Mouse (Mus musculus) adrenal gland, adult 10 weeks (tissue): ENCODE results near the gene Gm47429. TPM values are rescaled to one million over a fixed set of nuclear protein-coding genes. Genes with fewer than 3 reads are reported as not detected.

Source experiments
- polyA plus RNA-seq: library from polyadenylated mRNA; stranded (reverse); fragments of 350-450 nt; fragmentation: Illumina TruSeq; extraction: RNeasy Lipid Tissue Mini Kit (QIAGEN cat#74804); gene quantifications from one replicate; pipeline ENCODE4 v1.2.3, GENCODE M21; 2014; ENCODE audit warnings: low read depth, low replicate concordance

Gene Gm47429
- polyA plus RNA-seq: not detected

DNA sequence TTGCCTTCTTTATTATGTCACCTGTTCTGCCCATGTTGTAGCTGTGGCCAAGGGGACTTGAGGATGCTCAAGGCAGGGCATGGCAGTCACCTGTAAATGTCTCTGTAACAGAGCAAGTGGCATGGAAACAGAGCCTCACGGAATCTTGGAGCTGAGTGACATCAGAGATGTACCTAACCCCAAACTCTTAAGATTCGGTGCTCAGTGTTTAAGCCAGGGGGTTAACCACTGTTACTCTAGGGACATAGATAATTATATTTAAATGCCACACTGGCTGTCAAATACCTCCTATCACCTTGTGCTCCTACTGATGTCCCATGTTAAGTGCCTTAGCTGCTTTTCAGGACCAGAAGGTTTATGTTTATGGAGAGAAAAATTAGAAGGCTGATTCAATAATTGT is at the start of gene Gm47429:
Gene Gm47429, minus strand, starts transcription at position 101 of the 400 bp plus-strand sequence.

GRCm38 (mm10) chr13:50467007-50467406 is 23.3 kb upstream of the Gm47429 start, which contains the start of gene Nutm2:
TSS of gene Nutm2 (plus strand) at chr13:50467307.

GRCm38 (mm10) chr13:50417389-50418183 is 26.1 kb downstream of the Gm47429 start, which contains the start of gene Fbxw17:
TSS of gene Fbxw17 (plus strand) at chr13:50417864.

Other genes starting within 250 kb of the Gm47429 start
- not detected for gene Gm906, start 193.6 kb downstream of the Gm47429 start, polyA plus RNA-seq
- 5.5 TPM for gene Fbxw17, start 26.0 kb downstream of the Gm47429 start, polyA plus RNA-seq
- not detected for gene Nutm2, start 23.4 kb upstream of the Gm47429 start, polyA plus RNA-seq
- gene Gm904, start 199.3 kb upstream of the Gm47429 start, polyA plus RNA-seq: not detected